Mouse (Mus musculus) forebrain, embryonic 10.5 days (tissue): Measurements from ENCODE around the gene Nmt1. TPM values are rescaled to one million over a fixed set of nuclear protein-coding genes. Genes with fewer than 3 reads are reported as not detected.

ENCODE experiments used
- DNase-seq: peaks from one replicate; pipeline ENCODE4 v3.0.0-alpha.2; 2017; ENCODE audit warnings: low spot score; ENCODE audit errors: extremely low spot score
- H3K27ac ChIP-seq: fragments of 300-500 bp; sonication (generic); 2 replicates; pipeline ENCODE4 v1.5.1; 2016; ENCODE audit warnings: mild to moderate bottlenecking
- H3K27me3 ChIP-seq: fragments of 300-500 bp; sonication (generic); 2 replicates; pipeline ENCODE4 v1.6.1; 2016; ENCODE audit warnings: mild to moderate bottlenecking; ENCODE audit not compliant: poor library complexity, severe bottlenecking
- H3K36me3 ChIP-seq: fragments of 300-500 bp; sonication (generic); replicated peaks from 2 replicates; pipeline ENCODE4 v1.6.1; 2016; ENCODE audit warnings: mild to moderate bottlenecking, moderate library complexity
- H3K4me1 ChIP-seq: fragments of 300-500 bp; sonication (generic); 2 replicates; pipeline ENCODE4 v1.6.1; 2016
- H3K4me3 ChIP-seq: fragments of 300-500 bp; sonication (generic); 2 replicates; pipeline ENCODE4 v1.5.1; 2016; ENCODE audit warnings: mild to moderate bottlenecking, moderate library complexity
- H3K9me3 ChIP-seq: fragments of 300-500 bp; sonication (generic); 2 replicates; pipeline ENCODE4 v1.6.1; 2016; ENCODE audit warnings: mild to moderate bottlenecking, moderate library complexity
- WGBS: fragments of 180-500 bp; shearing (Covaris S2); methylation state at CpG from one replicate; pipeline ENCODE4 v1.1.7; 2016; 5-methylcytosine and 5-hydroxymethylcytosine counted together
- polyA plus RNA-seq: library from polyadenylated mRNA; unstranded; fragments of >200 nt; fragmentation: Nextera tagmentation; extraction: Ambion mirVana; gene quantifications from 2 replicates; pipeline ENCODE4 v1.2.1, GENCODE M21; 2016

Gene Nmt1
- polyA plus RNA-seq, 1 experiment from 2014 or later = 62.4 TPM

- H3K27me3 ChIP-seq = peaks cover 94% of the 10 kb centered on the region
- no peak overlapping the region for H3K27ac ChIP-seq
- no peaks in the 10 kb centered on the region for H3K9me3 ChIP-seq
- DNase-seq = no peak
- WGBS = 54% methylated on average over 12 of the region's 12 CpGs
- no peaks in the 10 kb centered on the region for H3K36me3 ChIP-seq
- H3K4me1 ChIP-seq = peaks cover 70% of the 10 kb centered on the region
- no peak overlapping the region for H3K4me3 ChIP-seq
These were observed 71.5 kb downstream of the Nmt1 start for GRCm38 (mm10) chr11:103099352-103099940.

GRCm38 (mm10) chr11:103100361-103100760, 72.4 kb downstream of the Nmt1 start:
- peaks cover 69% of the 10 kb centered on the region for H3K4me1 ChIP-seq
- peak; percentile 14 for DNase-seq
- H3K27ac ChIP-seq = no peak overlapping the region
- H3K9me3 ChIP-seq = no peaks in the 10 kb centered on the region
- WGBS = 79% methylated on average over 8 of the region's 8 CpGs
- H3K27me3 ChIP-seq = peaks cover 97% of the 10 kb centered on the region
- no peak overlapping the region for H3K4me3 ChIP-seq
- no peaks in the 10 kb centered on the region for H3K36me3 ChIP-seq

- DNase-seq = peak; percentile 65
- H3K9me3 ChIP-seq = no peaks in the 10 kb centered on the region
- peaks cover 95% of the 10 kb centered on the region for H3K27me3 ChIP-seq
- peaks cover 78% of the 10 kb centered on the region for H3K4me1 ChIP-seq
- peak within 1 kb of the TSS; percentile 64 for H3K4me3 ChIP-seq
- H3K36me3 ChIP-seq = no peaks in the 10 kb centered on the region
- H3K27ac ChIP-seq = peak within 1 kb of the TSS; percentile 72
- WGBS = under 1% methylated on average over 34 of the region's 34 CpGs
These were observed 73.5 kb downstream of the Nmt1 start, which contains the start of the genes Plcd3 and Acbd4 for GRCm38 (mm10) chr11:103101481-103101865. Plcd3 (minus strand) TSS chr11:103101658. Acbd4 (plus strand) TSS chr11:103101682.

- peaks cover 90% of the 10 kb centered on the region for H3K27me3 ChIP-seq
- H3K27ac ChIP-seq = peak overlapping the region; percentile 64
- 3% methylated on average over 30 of the region's 30 CpGs for WGBS
- no peaks in the 10 kb centered on the region for H3K36me3 ChIP-seq
- no peaks in the 10 kb centered on the region for H3K9me3 ChIP-seq
- peak overlapping the region; percentile 64 for H3K4me3 ChIP-seq
- H3K4me1 ChIP-seq = peaks cover 76% of the 10 kb centered on the region
- peak; percentile 51 for DNase-seq
These were observed 74.0 kb downstream of the Nmt1 start for GRCm38 (mm10) chr11:103101866-103102501.

- Histone ChIP-seq H3K27me3 (peaks cover 82% of the 10 kb centered on the region), H3K27ac (peak overlapping the region; percentile 72)
These were observed 74.8 kb downstream of the Nmt1 start for GRCm38 (mm10) chr11:103102725-103103349.

GRCm38 (mm10) chr11:103103621-103104020, 75.6 kb downstream of the Nmt1 start:
- H3K27ac ChIP-seq = peak overlapping the region; percentile 37; the same call in 1 of the 2 replicates
- H3K4me3 ChIP-seq = peak overlapping the region; percentile 64
- H3K36me3 ChIP-seq = no peaks in the 10 kb centered on the region
- no peaks in the 10 kb centered on the region for H3K9me3 ChIP-seq
- H3K27me3 ChIP-seq = peaks cover 74% of the 10 kb centered on the region
- DNase-seq = no peak
- H3K4me1 ChIP-seq = peaks cover 64% of the 10 kb centered on the region
- WGBS = 63% methylated on average over 8 of the region's 8 CpGs

More at GRCm38 (mm10) chr11:103102725-103103349, 74.8 kb downstream of the Nmt1 start:
- 1% methylated on average over 35 of the region's 35 CpGs for WGBS
- peaks cover 67% of the 10 kb centered on the region for H3K4me1 ChIP-seq
- peak overlapping the region; percentile 64 for H3K4me3 ChIP-seq
- no peaks in the 10 kb centered on the region for H3K9me3 ChIP-seq
- H3K36me3 ChIP-seq = no peaks in the 10 kb centered on the region
- DNase-seq = peak; percentile 96

GRCm38 (mm10) chr11:103104469-103104868, 76.5 kb downstream of the Nmt1 start:
- no peak overlapping the region for H3K27ac ChIP-seq
- WGBS = 87% methylated on average over 7 of the region's 7 CpGs
- no peak for DNase-seq
- no peak overlapping the region for H3K4me3 ChIP-seq
- peaks cover 56% of the 10 kb centered on the region for H3K4me1 ChIP-seq
- peaks cover 65% of the 10 kb centered on the region for H3K27me3 ChIP-seq
- H3K36me3 ChIP-seq = no peaks in the 10 kb centered on the region
- no peaks in the 10 kb centered on the region for H3K9me3 ChIP-seq

GRCm38 (mm10) chr11:103105180-103105725, 77.3 kb downstream of the Nmt1 start:
- Histone ChIP-seq H3K36me3 (no peaks in the 10 kb centered on the region), H3K4me1 (peaks cover 53% of the 10 kb centered on the region), H3K27me3 (peaks cover 61% of the 10 kb centered on the region), H3K27ac (no peak overlapping the region), H3K4me3 (no peak overlapping the region), H3K9me3 (no peaks in the 10 kb centered on the region)
- 60% methylated on average over 14 of the region's 14 CpGs for WGBS
- DNase-seq = peak; percentile 14

GRCm38 (mm10) chr11:103105810-103106209, 77.8 kb downstream of the Nmt1 start:
- Histone ChIP-seq H3K27me3 (peaks cover 61% of the 10 kb centered on the region), H3K4me1 (peaks cover 53% of the 10 kb centered on the region), H3K36me3 (no peaks in the 10 kb centered on the region), H3K4me3 (no peak overlapping the region), H3K9me3 (no peaks in the 10 kb centered on the region), H3K27ac (no peak overlapping the region)
- 83% methylated on average over 6 of the region's 6 CpGs for WGBS
- no peak for DNase-seq

GRCm38 (mm10) chr11:103106386-103106785, 78.4 kb downstream of the Nmt1 start:
- H3K4me1 ChIP-seq = peaks cover 50% of the 10 kb centered on the region
- WGBS = 63% methylated on average over 4 of the region's 4 CpGs
- H3K4me3 ChIP-seq = no peak overlapping the region
- H3K27ac ChIP-seq = no peak overlapping the region
- H3K9me3 ChIP-seq = no peaks in the 10 kb centered on the region
- no peak for DNase-seq
- H3K36me3 ChIP-seq = no peaks in the 10 kb centered on the region
- H3K27me3 ChIP-seq = peaks cover 61% of the 10 kb centered on the region

- 17% methylated on average over 10 of the region's 10 CpGs for WGBS
- Histone ChIP-seq H3K27ac (peak overlapping the region; percentile 76; the same call in 1 of the 2 replicates), H3K27me3 (peaks cover 46% of the 10 kb centered on the region), H3K36me3 (no peaks in the 10 kb centered on the region), H3K4me3 (peak overlapping the region; percentile 50), H3K9me3 (no peaks in the 10 kb centered on the region), H3K4me1 (peaks cover 42% of the 10 kb centered on the region)
- DNase-seq = peak; percentile 14
These were observed 83.3 kb downstream of the Nmt1 start for GRCm38 (mm10) chr11:103111301-103111700.

- peak; percentile 41 for DNase-seq
- no peaks in the 10 kb centered on the region for H3K9me3 ChIP-seq
- no peaks in the 10 kb centered on the region for H3K36me3 ChIP-seq
- 1% methylated on average over 28 of the region's 28 CpGs for WGBS
- peaks cover 43% of the 10 kb centered on the region for H3K4me1 ChIP-seq
- H3K4me3 ChIP-seq = peak overlapping the region; percentile 50
- H3K27ac ChIP-seq = peak overlapping the region; percentile 76
- H3K27me3 ChIP-seq = peaks cover 46% of the 10 kb centered on the region
These were observed 84.0 kb downstream of the Nmt1 start for GRCm38 (mm10) chr11:103111881-103112551.
